Mouse (Mus musculus) urinary bladder, postnatal 4 days (tissue): ENCODE results near the gene Tchp.

Experiments
- DNase-seq, 2 experiments: peaks; one replicate each; pipeline ENCODE4 v3.0.0; 2021 to 2022; ENCODE audit warnings: low spot score in 2 of 2

The Tchp gene

DNA sequence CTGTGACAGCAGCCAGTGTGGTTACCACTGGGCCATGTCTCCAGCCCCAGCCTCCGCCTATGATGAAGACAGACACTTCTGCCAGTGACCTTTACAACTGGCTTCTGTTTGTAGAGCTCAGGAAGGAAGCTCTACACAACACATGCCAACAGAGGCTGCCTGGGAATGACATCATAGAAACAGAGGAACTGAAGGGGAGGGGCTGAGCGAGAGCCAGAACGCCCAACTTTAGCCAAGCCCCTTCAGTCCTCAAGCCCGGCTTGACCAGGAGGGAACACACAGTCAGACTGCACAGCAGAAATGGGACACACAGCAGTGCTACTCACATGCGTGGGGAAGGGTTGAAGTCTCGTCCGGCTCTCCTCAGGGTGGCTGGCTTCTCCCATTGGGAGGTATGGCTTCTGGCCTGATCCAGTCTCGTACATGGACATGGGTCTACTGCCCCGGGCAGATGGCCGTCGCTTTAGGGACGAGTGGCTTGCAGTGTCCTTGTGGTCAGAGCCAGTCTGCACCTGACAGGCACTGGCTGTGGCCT lies 31.2 kb downstream of the Tchp start:
- no peak for DNase-seq

DNA sequence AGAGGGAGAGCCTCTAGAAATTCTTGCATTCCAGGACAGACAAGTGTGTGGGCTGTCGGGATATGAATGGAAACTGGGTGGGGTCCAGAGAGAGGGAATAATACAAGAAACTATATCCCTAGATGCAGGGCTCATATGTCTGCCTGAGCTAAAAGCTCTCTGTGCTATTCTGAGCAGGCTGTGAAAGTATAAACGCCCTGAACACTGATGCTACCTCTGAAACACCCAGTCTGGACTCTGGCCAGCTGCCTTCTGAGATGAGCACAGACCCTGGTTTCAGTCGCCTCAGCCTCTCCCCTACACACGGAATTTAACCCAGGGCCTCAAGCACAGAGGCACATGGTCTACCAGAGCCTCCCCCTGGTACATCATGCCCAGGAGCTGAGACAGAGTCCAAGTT lies 33.0 kb downstream of the Tchp start:
- no peak for DNase-seq

DNA sequence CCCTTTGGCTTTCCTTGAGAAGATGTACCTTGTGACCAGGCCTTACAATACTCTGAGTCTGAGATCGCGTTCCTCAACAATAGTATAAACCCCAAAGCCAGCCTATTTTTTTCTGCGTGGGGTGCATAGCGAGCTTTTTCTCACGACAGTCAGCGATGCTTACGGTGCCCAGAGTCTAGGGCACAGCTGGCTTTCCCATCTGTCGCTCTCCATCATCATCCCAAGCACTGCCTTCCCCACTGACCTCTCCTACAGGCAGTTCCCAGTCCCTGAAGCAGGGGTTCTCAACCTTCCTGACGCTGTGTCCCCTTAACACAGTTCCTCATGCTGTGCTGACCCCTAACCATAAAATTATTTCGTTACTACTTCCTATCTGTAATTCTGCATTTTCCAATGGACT lies 35.0 kb downstream of the Tchp start:
- no peak for DNase-seq

DNA sequence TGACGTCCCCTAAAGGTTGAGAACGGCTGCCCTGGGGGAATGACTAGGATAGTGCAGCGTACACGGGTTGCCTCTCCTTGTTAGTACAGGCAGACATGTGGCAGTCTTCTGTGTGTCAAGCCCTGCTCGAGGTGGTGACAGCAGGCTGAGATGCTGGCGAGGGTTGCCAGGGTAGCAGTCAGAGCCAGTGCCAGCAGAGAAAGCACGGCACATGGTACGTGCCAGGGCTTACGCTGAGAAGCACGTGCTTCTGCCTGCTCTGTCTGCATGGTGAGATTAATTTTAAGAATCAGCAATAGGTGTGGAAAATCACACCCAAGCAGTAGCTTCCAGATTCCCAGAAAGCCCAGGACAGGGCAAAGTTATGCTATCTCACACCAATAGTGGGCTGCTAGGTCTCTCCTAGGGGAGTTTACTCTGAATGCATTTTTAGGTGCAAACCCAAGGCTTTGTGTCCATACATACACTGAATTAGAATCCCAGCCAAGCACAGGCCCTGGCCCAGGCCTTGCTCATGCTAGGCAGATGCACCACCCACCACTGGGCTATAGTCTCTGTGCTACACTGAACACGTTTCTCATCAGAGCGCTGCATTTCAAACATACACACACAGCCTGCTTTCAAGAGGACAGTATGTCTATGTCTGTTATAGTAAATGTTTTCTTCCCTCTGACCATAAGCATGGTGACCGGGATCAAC lies 35.6 kb downstream of the Tchp start:
- no peak for DNase-seq

- DNase-seq, result no peak
These were observed 36.1 kb downstream of the Tchp start for GRCm38 (mm10) chr5:114743697-114744090.

DNA sequence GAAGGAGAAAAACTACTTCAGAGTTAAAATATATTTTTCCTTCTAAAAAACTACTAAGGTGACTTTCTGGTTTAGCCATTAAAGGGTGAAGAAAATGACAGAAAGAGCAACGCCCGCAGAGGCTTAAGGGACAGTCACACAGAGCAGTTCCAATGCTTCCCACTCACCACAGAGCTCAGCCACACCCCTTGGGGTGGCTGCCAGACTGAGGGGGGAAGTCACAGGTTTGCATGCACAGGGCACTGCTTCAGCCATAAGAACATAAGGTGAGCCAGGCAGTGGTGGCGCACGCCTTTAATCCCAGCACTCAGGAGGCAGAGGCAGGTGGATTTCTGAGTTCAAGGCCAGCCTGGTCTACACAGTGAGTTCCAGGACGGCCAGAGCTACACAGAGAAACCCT lies 38.0 kb downstream of the Tchp start:
- no peak for DNase-seq

DNA sequence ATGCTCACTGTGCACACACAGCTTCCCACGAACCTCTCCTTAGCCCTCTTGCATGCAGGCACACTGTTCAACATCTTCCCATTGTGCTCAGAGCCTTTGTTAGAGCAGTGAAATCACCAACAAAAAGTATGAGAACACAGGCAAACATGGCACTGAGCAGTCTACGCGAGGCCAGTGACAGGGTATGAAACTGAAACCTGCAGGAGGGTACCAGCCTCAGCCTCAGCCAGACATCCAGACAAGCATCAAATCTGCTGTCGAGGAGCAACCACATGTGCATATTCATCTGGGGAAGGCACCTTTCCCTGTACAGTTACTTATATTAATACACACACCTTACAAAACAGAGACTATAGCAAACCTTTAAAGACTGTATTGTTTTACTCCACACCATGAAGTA lies 39.3 kb downstream of the Tchp start:
- no peak for DNase-seq

DNA sequence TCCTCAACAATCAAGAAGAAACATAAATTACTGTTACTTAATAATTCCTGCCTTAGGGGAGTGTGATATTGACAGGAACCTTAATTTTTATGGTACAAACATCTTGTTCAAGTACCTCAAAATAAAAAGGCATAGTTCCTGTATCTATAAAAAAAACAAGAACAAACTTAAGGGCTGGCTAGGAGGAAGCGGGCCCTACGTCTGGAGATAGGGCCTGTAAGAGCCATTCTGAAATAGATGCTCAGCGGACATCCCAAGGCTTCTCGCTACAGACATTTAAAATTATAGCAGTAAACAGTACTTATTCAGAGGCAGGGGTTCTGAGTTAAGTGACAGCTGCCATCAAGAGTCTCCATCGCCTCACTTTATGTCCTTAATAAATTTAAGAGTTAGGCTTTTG lies 40.0 kb downstream of the Tchp start:
- DNase-seq, result no peak

DNA sequence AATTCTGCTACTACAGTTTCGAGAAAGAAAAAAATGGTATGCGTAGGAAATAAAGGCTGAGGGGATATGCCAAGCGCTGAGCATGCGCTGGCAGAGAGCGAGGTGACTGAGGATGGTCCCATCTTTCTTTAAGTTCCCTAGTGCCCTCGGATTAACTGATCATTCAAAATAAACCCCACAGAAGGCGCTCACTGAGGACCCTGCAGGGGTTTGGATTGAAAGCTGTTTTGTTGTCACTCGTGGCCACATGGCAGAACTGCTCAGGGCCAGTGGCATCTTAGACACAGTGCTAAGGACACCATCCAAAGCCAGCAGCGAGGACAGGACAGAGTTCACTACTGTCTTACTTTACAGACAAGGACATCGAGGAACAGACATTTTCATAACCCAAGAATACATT lies 42.8 kb downstream of the Tchp start:
- DNase-seq, result no peak

GRCm38 (mm10) chr5:114752397-114752796 lies 44.8 kb downstream of the Tchp start:
- no peak for DNase-seq

GRCm38 (mm10) chr5:114753384-114753783 lies 45.8 kb downstream of the Tchp start:
- DNase-seq, result no peak

GRCm38 (mm10) chr5:114759536-114760090 lies 52.1 kb downstream of the Tchp start:
- DNase-seq, result no peak

DNA sequence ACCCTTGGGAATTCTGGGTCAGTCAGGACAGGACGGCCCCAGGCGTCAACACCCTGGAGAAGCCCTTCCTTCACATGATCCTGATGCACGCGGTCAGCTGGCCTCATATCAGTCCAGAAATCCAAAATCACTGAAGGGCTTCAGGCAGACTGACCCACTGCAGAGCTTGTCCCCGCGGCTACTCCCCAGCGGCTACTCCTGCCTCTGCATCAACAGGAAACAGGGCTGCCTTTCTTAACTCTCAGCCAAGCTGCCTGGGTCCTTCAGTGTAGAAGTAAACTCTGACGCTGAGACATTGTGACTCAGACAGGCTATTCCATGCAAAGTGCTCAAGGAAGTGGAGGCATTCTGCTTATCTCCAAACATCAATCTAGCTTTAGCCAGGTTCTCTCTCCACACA lies 54.4 kb downstream of the Tchp start:
- no peak for DNase-seq

DNA sequence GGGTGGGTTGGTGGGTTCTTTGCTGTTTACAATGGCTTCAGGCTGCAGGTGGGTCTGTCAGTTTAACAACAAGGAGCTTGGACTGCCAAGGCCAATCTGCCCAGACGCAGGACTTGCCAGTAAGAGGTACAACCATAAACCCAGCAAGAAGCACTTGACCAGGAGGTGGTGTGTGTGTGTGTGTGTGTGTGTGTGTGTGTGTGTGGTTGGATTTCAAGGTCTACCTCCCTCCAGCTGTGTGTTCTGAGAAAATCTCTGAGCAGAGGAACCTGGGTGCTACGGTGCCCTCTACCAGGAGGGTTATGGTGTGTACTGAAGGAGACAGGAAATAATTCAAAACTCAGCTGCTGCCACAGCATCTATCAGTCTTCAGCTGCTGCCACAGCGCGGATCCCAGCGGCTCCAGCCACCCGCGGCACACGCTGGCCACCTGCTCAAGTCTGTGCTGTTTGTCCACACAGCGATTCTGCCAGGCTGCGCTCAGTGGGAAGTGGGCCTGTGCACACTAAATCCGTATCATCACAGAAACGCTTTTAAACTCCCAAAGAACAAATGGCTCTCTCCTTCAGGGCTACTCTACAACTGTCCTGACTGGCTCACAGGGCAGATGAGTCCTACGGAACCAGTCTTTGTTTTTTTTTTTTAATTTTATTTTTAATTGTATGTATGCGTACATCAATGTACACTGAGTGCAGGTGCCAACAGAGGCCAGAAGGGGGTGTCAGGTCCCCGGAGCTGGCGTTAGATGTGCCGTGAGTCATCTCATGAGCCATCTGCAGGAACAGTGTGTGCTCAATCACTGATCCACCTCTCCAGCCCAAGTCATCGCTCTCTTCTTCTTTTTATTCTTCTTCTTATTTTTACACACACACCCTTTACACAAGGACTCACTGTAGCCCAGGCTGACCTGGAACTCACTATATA lies 57.5 kb downstream of the Tchp start:
- no peak for DNase-seq

DNA sequence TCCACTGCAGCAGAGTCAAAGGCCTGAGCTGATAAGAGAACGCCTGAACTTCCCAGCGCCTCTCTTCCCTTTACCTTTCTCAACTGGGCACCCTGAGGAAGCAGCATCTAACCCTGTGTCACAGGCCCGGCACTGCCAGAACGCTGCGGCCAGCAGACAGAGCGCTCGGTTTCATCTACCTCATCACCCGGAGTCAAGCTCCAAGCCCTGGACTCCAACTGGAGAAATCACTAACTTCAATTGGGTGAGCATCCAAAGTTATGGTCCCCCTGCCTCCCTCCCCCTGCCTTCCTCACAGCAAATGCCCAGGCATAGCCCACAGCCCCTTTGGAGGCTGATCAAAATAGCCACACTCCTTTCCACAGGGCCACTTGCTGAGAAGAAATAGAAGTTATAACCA lies 59.1 kb downstream of the Tchp start:
- DNase-seq, result no peak

DNA sequence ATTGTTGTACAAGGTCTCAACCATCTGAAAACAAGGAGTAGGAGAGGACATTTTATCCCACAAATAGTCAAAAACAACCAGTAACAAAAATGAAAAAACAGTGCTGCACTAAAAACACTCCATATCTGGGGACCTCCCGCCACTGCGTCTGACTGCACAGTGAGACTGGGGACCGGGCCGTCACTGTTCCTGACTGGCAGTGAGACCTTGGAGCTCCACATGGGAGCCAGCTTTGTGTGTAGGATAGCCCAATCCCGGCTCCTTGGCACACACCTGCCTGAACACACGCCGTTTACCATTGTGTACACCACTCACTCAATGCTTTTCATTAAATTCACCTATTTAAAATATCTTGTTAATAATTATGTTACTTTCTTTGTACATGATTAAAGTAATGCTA lies 59.6 kb downstream of the Tchp start:
- no peak for DNase-seq

- DNase-seq, result no peak
These were observed 62.2 kb downstream of the Tchp start for GRCm38 (mm10) chr5:114769786-114770185.

- DNase-seq, result no peak
These were observed 64.2 kb downstream of the Tchp start for GRCm38 (mm10) chr5:114771796-114772195.
